Mouse (Mus musculus) hindbrain, embryonic 16.5 days (tissue): ENCODE measurements around the gene Dst. TPM values are rescaled to one million over a fixed set of nuclear protein-coding genes. Genes with fewer than 3 reads are reported as not detected.
A peak's percentile ranks its signal among the peaks of the same experiment; 100 is the strongest.

Experiments used
- ATAC-seq: fragments of 200-750 bp; cut with Nextera tagmentation; 2 replicates; pipeline ENCODE4 v1.8.0; 2017; ENCODE audit warnings: moderate TSS enrichment, moderate library complexity
- H3K27ac ChIP-seq: fragments of 300-500 bp; sonication (generic); 2 replicates; pipeline ENCODE4 v1.5.1; 2014; ENCODE audit warnings: low read depth, mild to moderate bottlenecking, control low read depth, low read length, moderate library complexity
- H3K27me3 ChIP-seq: fragments of 300-500 bp; sonication (generic); replicated peaks from 2 replicates; pipeline ENCODE4 v1.6.1; 2014; ENCODE audit warnings: low read length; ENCODE audit not compliant: control insufficient read depth, insufficient read depth
- H3K36me3 ChIP-seq: fragments of 300-500 bp; sonication (generic); 2 replicates; pipeline ENCODE4 v1.6.1; 2014; ENCODE audit warnings: mild to moderate bottlenecking, low read length, moderate library complexity, mixed read lengths; ENCODE audit not compliant: control insufficient read depth, insufficient read depth
- H3K4me1 ChIP-seq: fragments of 300-500 bp; sonication (generic); 2 replicates; pipeline ENCODE4 v1.6.1; 2014; ENCODE audit warnings: low read depth, low read length; ENCODE audit not compliant: control insufficient read depth, insufficient read depth
- H3K4me2 ChIP-seq: fragments of 300-500 bp; sonication (generic); 2 replicates; pipeline ENCODE4 v1.6.1; 2014; ENCODE audit warnings: mild to moderate bottlenecking, low read length, control low read depth, moderate library complexity
- H3K4me3 ChIP-seq: fragments of 300-500 bp; sonication (generic); 2 replicates; pipeline ENCODE4 v1.5.1; 2014; ENCODE audit warnings: mild to moderate bottlenecking, low read length, control low read depth, moderate library complexity
- H3K9ac ChIP-seq: fragments of 300-500 bp; sonication (generic); 2 replicates; pipeline ENCODE4 v1.6.1; 2014; ENCODE audit warnings: low read depth, mild to moderate bottlenecking, control low read depth, low read length, moderate library complexity
- H3K9me3 ChIP-seq: fragments of 300-500 bp; sonication (generic); 2 replicates; pipeline ENCODE4 v1.6.1; 2014; ENCODE audit warnings: mild to moderate bottlenecking, low read length, moderate library complexity; ENCODE audit not compliant: control insufficient read depth
- WGBS: fragments of 180-500 bp; shearing (Covaris S2); extraction: QIAGEN DNeasy Blood & Tissue Kit; methylation state at CpG from one replicate; pipeline ENCODE4 v1.1.7; 2014; 5-methylcytosine and 5-hydroxymethylcytosine counted together
- polyA plus RNA-seq: library from polyadenylated mRNA; unstranded; fragments of >200 nt; fragmentation: Nextera tagmentation; extraction: Ambion mirVana; gene quantifications from 2 replicates; pipeline ENCODE4 v1.2.1, GENCODE M21; 2015

Dst gene
- polyA plus RNA-seq, 1 experiment from 2014 or later = 38.3 TPM

- Histone ChIP-seq H3K27me3 (no peaks in the 10 kb centered on the region), H3K36me3 (no peaks in the 10 kb centered on the region; the same call in 1 of the 2 replicates), H3K4me2 (no peak overlapping the region), H3K9me3 (no peaks in the 10 kb centered on the region), H3K4me1 (no peaks in the 10 kb centered on the region), H3K27ac (no peak overlapping the region), H3K9ac (no peak overlapping the region), H3K4me3 (no peak overlapping the region)
- WGBS = 93% methylated on average over 5 of the region's 5 CpGs
- ATAC-seq = no peak
Measured at GRCm38 (mm10) chr1:34152683-34153082, 244.7 kb downstream of the Dst start.

GRCm38 (mm10) chr1:34156058-34156457 lies 248.0 kb downstream of the Dst start:
- no peak overlapping the region for H3K4me3 ChIP-seq
- no peaks in the 10 kb centered on the region for H3K9me3 ChIP-seq
- 73% methylated on average over 7 of the region's 7 CpGs for WGBS
- no peak overlapping the region for H3K9ac ChIP-seq
- H3K27ac ChIP-seq = no peak overlapping the region
- H3K4me2 ChIP-seq = no peak overlapping the region
- H3K27me3 ChIP-seq = no peaks in the 10 kb centered on the region
- H3K4me1 ChIP-seq = no peaks in the 10 kb centered on the region; the same call in 1 of the 2 replicates
- no peak for ATAC-seq
- no peaks in the 10 kb centered on the region; the same call in 1 of the 2 replicates for H3K36me3 ChIP-seq

- Histone ChIP-seq H3K4me3 (no peak overlapping the region), H3K4me2 (no peak overlapping the region), H3K27me3 (no peaks in the 10 kb centered on the region), H3K27ac (no peak overlapping the region), H3K4me1 (no peaks in the 10 kb centered on the region; the same call in 1 of the 2 replicates), H3K9ac (no peak overlapping the region), H3K36me3 (no peaks in the 10 kb centered on the region; the same call in none of the 2 replicates), H3K9me3 (no peaks in the 10 kb centered on the region)
- no peak for ATAC-seq
- 85% methylated on average over 10 of the region's 10 CpGs for WGBS
Measured at GRCm38 (mm10) chr1:34157702-34158101, 249.7 kb downstream of the Dst start.

DNA sequence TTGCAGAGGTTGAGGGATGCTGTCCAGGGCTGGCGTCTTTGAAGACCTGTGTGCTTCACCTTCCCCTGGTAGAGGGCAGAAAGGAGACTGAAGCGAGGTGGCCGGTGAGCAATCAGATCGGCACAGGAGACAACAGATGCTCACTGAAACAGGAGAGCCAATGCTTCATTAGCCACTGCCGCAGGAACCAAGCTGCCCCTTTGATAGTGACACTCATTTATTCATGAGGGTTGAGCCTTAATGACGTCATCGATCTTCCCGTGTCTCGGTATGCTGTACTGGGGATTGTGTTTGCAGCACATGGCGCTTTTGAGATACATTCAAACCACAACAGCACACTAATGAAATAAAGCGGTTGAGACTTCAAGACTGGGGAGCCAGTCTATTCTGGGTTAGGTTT lies 250.8 kb downstream of the Dst start:
- Histone ChIP-seq H3K36me3 (no peaks in the 10 kb centered on the region; the same call in 1 of the 2 replicates), H3K27ac (no peak overlapping the region), H3K4me3 (no peak overlapping the region), H3K4me2 (no peak overlapping the region), H3K4me1 (no peaks in the 10 kb centered on the region; the same call in 1 of the 2 replicates), H3K9me3 (no peaks in the 10 kb centered on the region), H3K9ac (no peak overlapping the region), H3K27me3 (no peaks in the 10 kb centered on the region)
- ATAC-seq = peak; percentile 52
- 36% methylated on average over 11 of the region's 11 CpGs for WGBS

- H3K4me1 ChIP-seq = no peaks in the 10 kb centered on the region; the same call in 1 of the 2 replicates
- no peak overlapping the region for H3K27ac ChIP-seq
- no peak for ATAC-seq
- WGBS = 92% methylated on average over 7 of the region's 7 CpGs
- H3K4me3 ChIP-seq = no peak overlapping the region
- no peak overlapping the region for H3K4me2 ChIP-seq
- peaks cover 5% of the 10 kb centered on the region for H3K36me3 ChIP-seq
- H3K9ac ChIP-seq = no peak overlapping the region
- H3K9me3 ChIP-seq = no peaks in the 10 kb centered on the region
- H3K27me3 ChIP-seq = no peaks in the 10 kb centered on the region
Measured at GRCm38 (mm10) chr1:34159898-34160297, 251.9 kb downstream of the Dst start.

GRCm38 (mm10) chr1:34164616-34165295 lies 256.7 kb downstream of the Dst start:
- peak; percentile 68 for ATAC-seq
- Histone ChIP-seq H3K9me3 (no peaks in the 10 kb centered on the region), H3K9ac (no peak overlapping the region)

DNA sequence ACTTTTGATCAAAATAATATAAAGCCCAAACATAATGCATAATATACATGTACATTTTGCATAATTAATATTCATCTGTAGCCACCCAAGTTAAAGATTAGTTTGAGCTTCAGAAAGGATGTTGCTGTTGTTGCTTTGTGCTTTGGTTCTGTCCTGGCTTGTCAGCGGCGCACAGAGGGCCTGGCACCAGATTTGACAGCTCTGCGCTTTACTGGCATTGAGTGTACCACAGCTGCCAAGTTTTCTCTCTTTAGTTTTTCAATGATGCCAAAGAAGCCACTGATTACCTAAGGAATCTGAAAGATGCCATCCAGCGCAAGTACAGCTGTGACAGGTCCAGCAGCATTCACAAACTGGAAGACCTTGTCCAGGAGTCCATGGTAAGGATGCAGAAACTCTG lies 257.9 kb downstream of the Dst start:
- WGBS = 66% methylated on average over 4 of the region's 4 CpGs
- Histone ChIP-seq H3K4me3 (no peak overlapping the region), H3K27ac (no peak overlapping the region), H3K27me3 (no peaks in the 10 kb centered on the region), H3K4me2 (no peak overlapping the region), H3K9me3 (no peaks in the 10 kb centered on the region), H3K4me1 (peaks cover 5% of the 10 kb centered on the region), H3K36me3 (peaks cover 30% of the 10 kb centered on the region), H3K9ac (no peak overlapping the region)
- ATAC-seq = no peak

More at GRCm38 (mm10) chr1:34164616-34165295, 256.7 kb downstream of the Dst start:
- no peaks in the 10 kb centered on the region for H3K27me3 ChIP-seq
- peaks cover 5% of the 10 kb centered on the region for H3K4me1 ChIP-seq
- WGBS = 67% methylated on average over 14 of the region's 14 CpGs
- no peak overlapping the region for H3K4me2 ChIP-seq
- no peak overlapping the region for H3K27ac ChIP-seq
- no peak overlapping the region for H3K4me3 ChIP-seq
- peaks cover 23% of the 10 kb centered on the region for H3K36me3 ChIP-seq

DNA sequence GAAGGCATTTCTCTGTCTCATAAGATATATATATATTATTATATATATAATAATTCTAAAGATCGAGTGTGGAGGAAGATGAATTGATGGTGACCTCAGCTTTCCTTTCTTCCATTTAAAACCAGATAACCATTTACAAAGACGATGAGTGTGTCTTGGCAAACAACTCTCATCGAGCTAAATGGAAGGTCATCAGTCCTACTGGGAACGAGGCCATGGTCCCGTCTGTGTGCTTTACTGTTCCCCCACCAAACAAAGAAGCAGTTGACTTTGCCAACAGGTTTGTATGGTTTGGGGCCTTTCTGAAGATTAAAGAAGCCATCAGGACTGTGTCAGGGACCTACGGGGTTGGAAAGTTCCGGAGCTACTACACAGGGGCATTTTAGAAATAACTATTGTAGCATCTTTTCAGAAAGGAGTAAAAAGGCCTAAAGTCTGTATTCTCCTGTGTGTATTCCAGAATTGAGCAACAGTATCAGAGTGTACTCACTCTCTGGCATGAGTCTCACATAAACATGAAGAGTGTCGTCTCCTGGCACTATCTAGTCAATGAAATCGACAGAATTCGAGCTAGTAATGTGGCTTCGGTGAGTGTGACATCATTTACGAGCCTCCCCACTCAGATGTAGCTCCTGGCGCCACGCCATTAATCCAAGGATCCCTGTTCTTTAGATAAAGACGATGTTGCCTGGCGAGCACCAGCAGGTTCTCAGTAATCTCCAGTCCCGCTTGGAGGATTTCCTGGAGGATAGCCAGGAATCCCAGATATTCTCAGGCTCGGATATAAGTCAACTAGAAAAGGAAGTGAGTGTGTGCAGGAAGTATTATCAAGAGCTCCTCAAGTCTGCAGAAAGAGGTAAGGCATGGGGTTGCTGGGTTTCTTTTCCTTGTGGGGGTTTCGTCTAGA lies 259.4 kb downstream of the Dst start:
- H3K27me3 ChIP-seq = no peaks in the 10 kb centered on the region
- peaks cover 42% of the 10 kb centered on the region for H3K36me3 ChIP-seq
- no peak overlapping the region for H3K9ac ChIP-seq
- ATAC-seq = peak; percentile 54
- WGBS = 57% methylated on average over 19 of the region's 19 CpGs
- peaks cover 5% of the 10 kb centered on the region for H3K4me1 ChIP-seq
- no peak overlapping the region for H3K4me3 ChIP-seq
- H3K27ac ChIP-seq = no peak overlapping the region
- no peak overlapping the region for H3K4me2 ChIP-seq
- H3K9me3 ChIP-seq = no peaks in the 10 kb centered on the region

- no peaks in the 10 kb centered on the region for H3K9me3 ChIP-seq
- no peak overlapping the region for H3K4me3 ChIP-seq
- H3K27ac ChIP-seq = no peak overlapping the region
- no peak overlapping the region for H3K9ac ChIP-seq
- peaks cover 5% of the 10 kb centered on the region for H3K4me1 ChIP-seq
- 94% methylated on average over 12 of the region's 12 CpGs for WGBS
- H3K4me2 ChIP-seq = no peak overlapping the region
- H3K36me3 ChIP-seq = peaks cover 53% of the 10 kb centered on the region
- no peak for ATAC-seq
- H3K27me3 ChIP-seq = no peaks in the 10 kb centered on the region
Measured at GRCm38 (mm10) chr1:34169086-34169485, 261.1 kb downstream of the Dst start.
